Mouse (Mus musculus) ES-Bruce4 (cell line): ENCODE measurements around the gene 2510009E07Rik.

Experiments
- CTCF ChIP-seq: IDR thresholded peaks from one replicate; pipeline ENCODE4 v1.8.1; 2011; ENCODE audit warnings: low read depth, low read length
- EP300 ChIP-seq: IDR thresholded peaks from 2 replicates; pipeline ENCODE4 v1.6.1; 2011; ENCODE audit warnings: low read depth, low read length; ENCODE audit not compliant: insufficient read depth
- POLR2A ChIP-seq: IDR thresholded peaks from one replicate; pipeline ENCODE4 v1.8.1; 2011; ENCODE audit warnings: low read length; ENCODE audit not compliant: insufficient read depth

- TF ChIP-seq EP300 (peak; percentile 60; the same call in 1 of the 2 replicates), CTCF (no peak), POLR2A (no peak)
Measured at GRCm38 (mm10) chr16:21702314-21702690, 7.8 kb upstream of the 2510009E07Rik start.
